Mouse (Mus musculus): ENCODE measurements around the gene Gm20431. TPM values are rescaled to one million over a fixed set of nuclear protein-coding genes. Genes with fewer than 3 reads are reported as not detected.

The Gm20431 gene
- polyA plus RNA-seq, 1 experiment from 2014 or later = 10.7 TPM

DNA sequence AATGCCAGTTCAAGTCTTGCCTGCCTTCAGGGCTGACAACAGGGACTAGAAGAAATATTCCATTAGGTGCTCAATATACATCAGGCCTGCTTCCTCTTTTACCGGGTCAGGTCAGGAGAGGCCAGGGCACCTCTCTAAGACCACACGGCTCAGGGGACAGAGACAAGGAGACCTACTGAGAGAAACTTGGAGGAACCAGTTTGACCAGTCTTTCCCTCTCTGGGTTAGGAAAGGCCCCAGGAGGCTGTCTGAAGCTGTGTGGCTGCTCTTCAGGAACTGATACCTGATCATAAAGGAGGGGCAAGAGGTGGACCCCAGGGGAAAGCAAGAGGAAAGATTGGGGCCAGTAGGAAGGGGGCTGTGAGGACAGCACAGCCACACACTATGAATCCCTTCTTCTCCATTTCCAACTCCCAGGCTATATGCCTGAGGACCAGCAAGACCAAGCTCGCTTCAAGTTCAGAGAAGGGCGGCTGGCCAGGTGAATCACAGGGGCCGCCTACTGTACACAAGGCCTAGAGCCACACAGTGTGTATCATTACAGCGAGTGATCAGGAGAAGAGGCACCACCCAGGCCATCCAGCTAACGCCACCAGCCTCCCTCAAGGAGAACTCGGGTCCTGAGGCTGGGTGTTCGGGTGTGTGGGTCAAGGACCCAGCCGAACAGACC lies 2.0 kb downstream of the Gm20431 start:
- 65% methylated on average over 10 of the region's 10 CpGs for WGBS
- Histone ChIP-seq H3K9ac (replicated peaks; ENCODE audit: low read depth, low read length) (0 out of 2 replicates have a peak overlapping the region, but pooled peaks have one; percentile 84), H3K27me3 (ENCODE audit: control insufficient read depth, insufficient read depth, low read length) (no peaks in the 10 kb centered on the region), H3K4me1 (ENCODE audit: control insufficient read depth, insufficient read depth, low read length) (peaks cover 22% of the 10 kb centered on the region), H3K4me3 (ENCODE audit: low read depth, low read length) (peak overlapping the region; percentile 83; the same call in 1 of the 2 replicates), H3K4me2 (ENCODE audit: low read depth, low read length) (peak overlapping the region; percentile 96), H3K9me3 (ENCODE audit: control insufficient read depth, low read length) (no peaks in the 10 kb centered on the region), H3K27ac (ENCODE audit: low read depth, low read length) (no peak overlapping the region), H3K36me3 (ENCODE audit: control insufficient read depth, insufficient read depth, low read length) (no peaks in the 10 kb centered on the region)
- no peak for ATAC-seq (ENCODE audit: low read depth)

- ATAC-seq (ENCODE audit: low read depth) = no peak
- no peak overlapping the region for H3K4me2 ChIP-seq (ENCODE audit: low read depth, low read length)
- peaks cover 22% of the 10 kb centered on the region for H3K4me1 ChIP-seq (ENCODE audit: control insufficient read depth, insufficient read depth, low read length)
- 80% methylated on average over 11 of the region's 11 CpGs for WGBS
- H3K9me3 ChIP-seq (ENCODE audit: control insufficient read depth, low read length) = no peaks in the 10 kb centered on the region
- no peaks in the 10 kb centered on the region for H3K27me3 ChIP-seq (ENCODE audit: control insufficient read depth, insufficient read depth, low read length)
- no peak overlapping the region for H3K9ac ChIP-seq (replicated peaks; ENCODE audit: low read depth, low read length)
- H3K36me3 ChIP-seq (ENCODE audit: control insufficient read depth, insufficient read depth, low read length) = peaks cover 5% of the 10 kb centered on the region; the same call in 1 of the 2 replicates
- no peak overlapping the region for H3K27ac ChIP-seq (ENCODE audit: low read depth, low read length)
- no peak overlapping the region for H3K4me3 ChIP-seq (ENCODE audit: low read depth, low read length)
Measured at GRCm38 (mm10) chr2:167658712-167659111, 2.6 kb downstream of the Gm20431 start.

DNA sequence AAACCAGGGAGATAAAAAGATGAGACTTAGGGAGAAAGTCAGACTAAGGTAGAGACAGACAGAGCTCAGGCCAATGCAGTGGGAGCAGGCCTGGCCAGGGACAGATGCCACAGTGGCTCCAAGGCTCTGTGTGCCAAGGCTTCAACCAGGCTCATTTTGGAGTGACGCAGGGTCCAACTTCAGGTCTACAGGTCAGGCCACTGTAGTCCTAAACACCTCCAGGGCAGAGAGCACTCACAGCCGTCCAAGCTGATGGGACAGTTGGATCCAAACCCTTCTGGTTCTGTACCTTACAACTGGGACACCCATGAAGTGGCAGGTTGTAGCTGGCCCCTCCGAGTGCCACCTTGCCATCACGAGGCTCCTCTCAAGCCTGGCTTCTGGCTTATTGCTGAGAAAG lies 3.3 kb downstream of the Gm20431 start:
- Histone ChIP-seq H3K9me3 (ENCODE audit: control insufficient read depth, low read length) (no peaks in the 10 kb centered on the region), H3K27me3 (ENCODE audit: control insufficient read depth, insufficient read depth, low read length) (no peaks in the 10 kb centered on the region), H3K36me3 (ENCODE audit: control insufficient read depth, insufficient read depth, low read length) (peaks cover 7% of the 10 kb centered on the region; the same call in 1 of the 2 replicates), H3K4me2 (ENCODE audit: low read depth, low read length) (no peak overlapping the region), H3K9ac (replicated peaks; ENCODE audit: low read depth, low read length) (no peak overlapping the region), H3K4me1 (ENCODE audit: control insufficient read depth, insufficient read depth, low read length) (peaks cover 22% of the 10 kb centered on the region), H3K27ac (ENCODE audit: low read depth, low read length) (no peak overlapping the region), H3K4me3 (ENCODE audit: low read depth, low read length) (no peak overlapping the region)
- ATAC-seq (ENCODE audit: low read depth) = no peak
- WGBS = 94% methylated on average over 4 of the region's 4 CpGs

GRCm38 (mm10) chr2:167656629-167657478 lies 4.4 kb downstream of the Gm20431 start:
- H3K9ac ChIP-seq (replicated peaks; ENCODE audit: low read depth, low read length) = no peak overlapping the region
- ATAC-seq (ENCODE audit: low read depth) = no peak
- peaks cover 7% of the 10 kb centered on the region; the same call in 1 of the 2 replicates for H3K36me3 ChIP-seq (ENCODE audit: control insufficient read depth, insufficient read depth, low read length)
- no peak overlapping the region for H3K4me2 ChIP-seq (ENCODE audit: low read depth, low read length)
- H3K4me3 ChIP-seq (ENCODE audit: low read depth, low read length) = no peak overlapping the region
- WGBS = 88% methylated on average over 16 of the region's 16 CpGs
- no peaks in the 10 kb centered on the region for H3K9me3 ChIP-seq (ENCODE audit: control insufficient read depth, low read length)
- peaks cover 22% of the 10 kb centered on the region for H3K4me1 ChIP-seq (ENCODE audit: control insufficient read depth, insufficient read depth, low read length)
- no peaks in the 10 kb centered on the region for H3K27me3 ChIP-seq (ENCODE audit: control insufficient read depth, insufficient read depth, low read length)
- H3K27ac ChIP-seq (ENCODE audit: low read depth, low read length) = 0 out of 2 replicates have a peak overlapping the region, but pooled peaks have one; percentile 22

- WGBS = 81% methylated on average over 10 of the region's 10 CpGs
- H3K4me3 ChIP-seq (ENCODE audit: low read depth, low read length) = no peak overlapping the region
- no peak for ATAC-seq (ENCODE audit: low read depth)
- H3K9ac ChIP-seq (replicated peaks; ENCODE audit: low read depth, low read length) = no peak overlapping the region
- no peak overlapping the region for H3K27ac ChIP-seq (ENCODE audit: low read depth, low read length)
- peaks cover 7% of the 10 kb centered on the region; the same call in 1 of the 2 replicates for H3K36me3 ChIP-seq (ENCODE audit: control insufficient read depth, insufficient read depth, low read length)
- H3K4me2 ChIP-seq (ENCODE audit: low read depth, low read length) = no peak overlapping the region
- H3K4me1 ChIP-seq (ENCODE audit: control insufficient read depth, insufficient read depth, low read length) = peaks cover 13% of the 10 kb centered on the region
- no peaks in the 10 kb centered on the region for H3K9me3 ChIP-seq (ENCODE audit: control insufficient read depth, low read length)
- H3K27me3 ChIP-seq (ENCODE audit: control insufficient read depth, insufficient read depth, low read length) = no peaks in the 10 kb centered on the region
Measured at GRCm38 (mm10) chr2:167654911-167655600, 6.2 kb downstream of the Gm20431 start.

- Histone ChIP-seq H3K27me3 (ENCODE audit: control insufficient read depth, insufficient read depth, low read length) (no peaks in the 10 kb centered on the region), H3K36me3 (ENCODE audit: control insufficient read depth, insufficient read depth, low read length) (peaks cover 7% of the 10 kb centered on the region; the same call in 1 of the 2 replicates), H3K9me3 (ENCODE audit: control insufficient read depth, low read length) (no peaks in the 10 kb centered on the region), H3K4me1 (ENCODE audit: control insufficient read depth, insufficient read depth, low read length) (no peaks in the 10 kb centered on the region), H3K9ac (replicated peaks; ENCODE audit: low read depth, low read length) (no peak overlapping the region), H3K4me3 (ENCODE audit: low read depth, low read length) (no peak overlapping the region), H3K4me2 (ENCODE audit: low read depth, low read length) (no peak overlapping the region), H3K27ac (ENCODE audit: low read depth, low read length) (no peak overlapping the region)
- ATAC-seq (ENCODE audit: low read depth) = no peak
- 89% methylated on average over 7 of the region's 7 CpGs for WGBS
Measured at GRCm38 (mm10) chr2:167652694-167653093, 8.6 kb downstream of the Gm20431 start.

- no peak overlapping the region for H3K4me3 ChIP-seq (ENCODE audit: low read depth, low read length)
- H3K27ac ChIP-seq (ENCODE audit: low read depth, low read length) = no peak overlapping the region
- no peaks in the 10 kb centered on the region for H3K4me1 ChIP-seq (ENCODE audit: control insufficient read depth, insufficient read depth, low read length)
- no peak overlapping the region for H3K9ac ChIP-seq (replicated peaks; ENCODE audit: low read depth, low read length)
- no peak overlapping the region for H3K4me2 ChIP-seq (ENCODE audit: low read depth, low read length)
- no peaks in the 10 kb centered on the region for H3K27me3 ChIP-seq (ENCODE audit: control insufficient read depth, insufficient read depth, low read length)
- peaks cover 7% of the 10 kb centered on the region; the same call in 1 of the 2 replicates for H3K36me3 ChIP-seq (ENCODE audit: control insufficient read depth, insufficient read depth, low read length)
- no peak; the same call in 1 of the 2 replicates for ATAC-seq (ENCODE audit: low read depth)
- WGBS = 81% methylated on average over 9 of the region's 9 CpGs
- H3K9me3 ChIP-seq (ENCODE audit: control insufficient read depth, low read length) = no peaks in the 10 kb centered on the region
Measured at GRCm38 (mm10) chr2:167651622-167652021, 9.7 kb downstream of the Gm20431 start.

DNA sequence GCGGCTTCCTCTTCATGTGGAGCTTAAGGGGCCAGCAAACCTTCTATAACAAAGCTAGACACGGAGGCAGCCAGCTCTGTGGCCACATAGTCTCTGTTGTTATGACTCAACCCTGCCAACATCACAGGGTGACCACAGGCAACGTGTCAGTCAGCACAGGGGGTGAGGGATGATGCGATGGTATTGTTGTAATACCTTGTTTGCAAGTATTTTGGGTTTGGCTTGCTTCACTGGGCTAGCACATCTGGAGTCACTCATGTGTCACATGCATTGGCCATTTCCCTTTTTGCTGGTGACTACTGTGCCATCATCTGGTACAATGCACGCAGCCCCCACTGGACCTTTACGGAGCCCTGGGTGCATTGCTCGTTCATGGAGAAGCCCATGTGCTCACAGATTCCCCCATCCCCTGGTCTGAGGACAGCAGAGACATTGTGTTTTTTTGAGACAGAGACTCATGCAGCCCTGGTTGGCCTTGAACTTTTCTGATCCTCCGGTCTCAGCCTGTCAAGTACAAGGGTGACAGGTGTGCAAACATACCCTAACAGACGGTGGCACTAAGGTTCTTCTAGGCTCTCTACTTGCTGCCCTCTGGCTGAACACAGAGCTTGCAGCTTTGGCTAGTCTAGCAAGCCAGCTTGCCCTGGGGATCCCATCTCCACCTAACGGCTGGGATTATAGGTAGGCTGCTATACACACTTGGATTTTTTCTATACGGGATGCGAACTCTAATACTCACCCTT lies 11.8 kb downstream of the Gm20431 start:
- Histone ChIP-seq H3K4me3 (ENCODE audit: low read depth, low read length) (no peak overlapping the region), H3K36me3 (ENCODE audit: control insufficient read depth, insufficient read depth, low read length) (peaks cover 7% of the 10 kb centered on the region; the same call in 1 of the 2 replicates), H3K4me2 (ENCODE audit: low read depth, low read length) (no peak overlapping the region), H3K9me3 (ENCODE audit: control insufficient read depth, low read length) (no peaks in the 10 kb centered on the region), H3K9ac (replicated peaks; ENCODE audit: low read depth, low read length) (no peak overlapping the region), H3K4me1 (ENCODE audit: control insufficient read depth, insufficient read depth, low read length) (no peaks in the 10 kb centered on the region), H3K27ac (ENCODE audit: low read depth, low read length) (no peak overlapping the region), H3K27me3 (ENCODE audit: control insufficient read depth, insufficient read depth, low read length) (no peaks in the 10 kb centered on the region)
- no peak for ATAC-seq (ENCODE audit: low read depth)
- WGBS = 92% methylated on average over 12 of the region's 12 CpGs

Measured in neural tube, embryonic 14.5 days (tissue).